Mouse (Mus musculus): ENCODE measurements at regions not wholly inside any gene's neighbourhood (a gene's known extent, or its start where the extent isn't known, plus 50 kb on each side); places are given as distances from the start of the nearest gene placed in this dataset.

GRCm38 (mm10) chr1:149463930-149464329 lies 497.2 kb downstream of the Pla2g4a start:
- H3K4me3 ChIP-seq (replicated peaks), result no peak overlapping the region
- H3K4me2 ChIP-seq, result no peak overlapping the region
- no peak for ATAC-seq (ENCODE audit: low FRiP score)
- no peak overlapping the region for H3K9ac ChIP-seq
- H3K36me3 ChIP-seq (replicated peaks), result no peaks in the 10 kb centered on the region
- no peaks in the 10 kb centered on the region for H3K9me3 ChIP-seq
- no peaks in the 10 kb centered on the region for H3K27me3 ChIP-seq
- H3K27ac ChIP-seq, result no peak overlapping the region
- H3K4me1 ChIP-seq, result no peaks in the 10 kb centered on the region

- Histone ChIP-seq H3K4me3 (replicated peaks) (no peak overlapping the region), H3K27ac (no peak overlapping the region), H3K4me2 (no peak overlapping the region), H3K36me3 (replicated peaks) (no peaks in the 10 kb centered on the region), H3K9me3 (no peaks in the 10 kb centered on the region), H3K4me1 (no peaks in the 10 kb centered on the region), H3K9ac (no peak overlapping the region), H3K27me3 (no peaks in the 10 kb centered on the region)
- ATAC-seq (ENCODE audit: low FRiP score), result no peak
- 91% methylated on average over 2 of the region's 2 CpGs for WGBS
Observed at GRCm38 (mm10) chr1:149449801-149450493, 511.1 kb downstream of the Pla2g4a start.

DNA sequence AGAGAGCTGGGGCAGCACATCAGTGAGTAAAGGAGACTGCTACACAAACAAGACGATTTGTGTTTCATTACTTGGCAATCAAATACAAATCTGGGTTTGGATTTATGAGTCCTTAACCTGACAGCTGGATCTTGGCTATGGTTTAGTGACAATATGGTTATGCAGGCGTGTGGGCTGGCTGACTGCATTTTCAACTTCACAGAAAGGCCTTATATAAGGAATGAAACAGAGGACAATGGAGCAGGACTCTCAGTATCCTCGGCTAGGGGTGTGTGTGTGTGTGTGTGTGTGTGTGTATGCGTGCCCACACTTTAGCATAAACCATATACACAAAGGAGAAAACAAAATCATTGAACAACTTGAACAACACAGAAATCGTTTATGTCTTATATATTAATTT lies 512.6 kb downstream of the Pla2g4a start:
- Histone ChIP-seq H3K36me3 (replicated peaks) (no peaks in the 10 kb centered on the region), H3K9ac (no peak overlapping the region), H3K27me3 (no peaks in the 10 kb centered on the region), H3K27ac (no peak overlapping the region), H3K4me2 (no peak overlapping the region), H3K4me1 (no peaks in the 10 kb centered on the region), H3K9me3 (no peaks in the 10 kb centered on the region), H3K4me3 (replicated peaks) (no peak overlapping the region)
- 75% methylated on average over 5 of the region's 5 CpGs for WGBS
- no peak for ATAC-seq (ENCODE audit: low FRiP score)

GRCm38 (mm10) chr1:149411009-149411408 lies 550.1 kb downstream of the Pla2g4a start:
- 77% methylated on average over 1 of the region's 1 CpGs for WGBS
- Histone ChIP-seq H3K9ac (no peak overlapping the region), H3K9me3 (no peaks in the 10 kb centered on the region)

GRCm38 (mm10) chr1:149405367-149405766 lies 555.7 kb downstream of the Pla2g4a start:
- Histone ChIP-seq H3K9ac (no peak overlapping the region), H3K4me2 (no peak overlapping the region), H3K4me1 (no peaks in the 10 kb centered on the region), H3K4me3 (replicated peaks) (no peak overlapping the region), H3K9me3 (no peaks in the 10 kb centered on the region), H3K36me3 (replicated peaks) (no peaks in the 10 kb centered on the region), H3K27me3 (no peaks in the 10 kb centered on the region), H3K27ac (no peak overlapping the region)
- WGBS, result 41% methylated on average over 1 of the region's 1 CpGs
- 0 out of 2 replicates have a peak, but pooled peaks have one; percentile 30 for ATAC-seq (ENCODE audit: low FRiP score)

More at GRCm38 (mm10) chr1:149411009-149411408, 550.1 kb downstream of the Pla2g4a start:
- Histone ChIP-seq H3K4me2 (no peak overlapping the region), H3K27ac (no peak overlapping the region), H3K4me3 (replicated peaks) (no peak overlapping the region), H3K36me3 (replicated peaks) (no peaks in the 10 kb centered on the region), H3K27me3 (no peaks in the 10 kb centered on the region), H3K4me1 (no peaks in the 10 kb centered on the region)
- ATAC-seq (ENCODE audit: low FRiP score), result no peak

- no peak overlapping the region for H3K27ac ChIP-seq
- H3K4me2 ChIP-seq, result no peak overlapping the region
- H3K9me3 ChIP-seq, result no peaks in the 10 kb centered on the region
- WGBS, result 88% methylated on average over 3 of the region's 3 CpGs
- H3K4me3 ChIP-seq (replicated peaks), result no peak overlapping the region
- H3K27me3 ChIP-seq, result no peaks in the 10 kb centered on the region
- no peak overlapping the region for H3K9ac ChIP-seq
- no peaks in the 10 kb centered on the region for H3K4me1 ChIP-seq
- H3K36me3 ChIP-seq (replicated peaks), result no peaks in the 10 kb centered on the region
- ATAC-seq (ENCODE audit: low FRiP score), result 0 out of 2 replicates have a peak, but pooled peaks have one; percentile 9
Observed at GRCm38 (mm10) chr1:149388706-149389105, 572.4 kb downstream of the Pla2g4a start.

GRCm38 (mm10) chr1:149351338-149351907 lies 609.7 kb downstream of the Pla2g4a start:
- no peaks in the 10 kb centered on the region for H3K36me3 ChIP-seq (replicated peaks)

GRCm38 (mm10) chr1:149347359-149347758 lies 613.7 kb downstream of the Pla2g4a start:
- H3K4me3 ChIP-seq (replicated peaks), result no peak overlapping the region
- ATAC-seq (ENCODE audit: low FRiP score), result no peak
- WGBS, result 92% methylated on average over 1 of the region's 1 CpGs
- H3K27me3 ChIP-seq, result no peaks in the 10 kb centered on the region
- H3K36me3 ChIP-seq (replicated peaks), result no peaks in the 10 kb centered on the region
- H3K9me3 ChIP-seq, result no peaks in the 10 kb centered on the region
- H3K4me2 ChIP-seq, result no peak overlapping the region
- no peak overlapping the region for H3K27ac ChIP-seq
- H3K4me1 ChIP-seq, result no peaks in the 10 kb centered on the region
- H3K9ac ChIP-seq, result no peak overlapping the region

More at GRCm38 (mm10) chr1:149351338-149351907, 609.7 kb downstream of the Pla2g4a start:
- no peaks in the 10 kb centered on the region for H3K27me3 ChIP-seq
- H3K9me3 ChIP-seq, result no peaks in the 10 kb centered on the region
- H3K9ac ChIP-seq, result no peak overlapping the region
- H3K4me2 ChIP-seq, result no peak overlapping the region
- H3K4me1 ChIP-seq, result no peaks in the 10 kb centered on the region
- H3K27ac ChIP-seq, result no peak overlapping the region
- ATAC-seq (ENCODE audit: low FRiP score), result no peak
- no peak overlapping the region for H3K4me3 ChIP-seq (replicated peaks)

- H3K27me3 ChIP-seq, result no peaks in the 10 kb centered on the region
- H3K9ac ChIP-seq, result no peak overlapping the region
- no peak for ATAC-seq (ENCODE audit: low FRiP score)
- 88% methylated on average over 5 of the region's 5 CpGs for WGBS
- H3K4me3 ChIP-seq (replicated peaks), result no peak overlapping the region
- H3K36me3 ChIP-seq (replicated peaks), result no peaks in the 10 kb centered on the region
- no peaks in the 10 kb centered on the region for H3K9me3 ChIP-seq
- H3K4me1 ChIP-seq, result no peaks in the 10 kb centered on the region
- H3K4me2 ChIP-seq, result no peak overlapping the region
- no peak overlapping the region for H3K27ac ChIP-seq
Observed at GRCm38 (mm10) chr1:149338158-149338557, 622.9 kb downstream of the Pla2g4a start.

DNA sequence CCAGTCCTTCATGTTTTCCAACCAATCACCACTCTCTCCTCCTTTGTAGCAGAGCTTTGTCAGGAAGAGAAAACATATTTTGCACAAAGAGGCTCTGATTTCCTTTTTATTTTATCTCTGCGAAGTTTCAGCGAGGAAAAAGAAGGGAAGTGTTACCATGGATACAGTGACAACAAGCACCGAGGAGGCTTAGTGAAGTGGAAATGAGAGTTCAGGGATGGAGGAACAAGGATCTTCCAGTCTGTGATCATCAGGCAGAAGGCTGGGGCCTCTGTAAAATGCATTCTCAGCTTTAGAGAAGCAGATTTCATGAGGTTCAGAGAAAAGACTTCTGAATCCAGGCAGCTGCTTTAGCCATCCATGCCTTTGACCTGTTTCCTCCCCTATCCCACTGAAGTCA lies 628.9 kb downstream of the Pla2g4a start:
- H3K9ac ChIP-seq, result no peak overlapping the region
- H3K9me3 ChIP-seq, result no peaks in the 10 kb centered on the region
- H3K4me1 ChIP-seq, result 0 out of 2 replicates have a peak, but pooled peaks cover 4% of the 10 kb centered on the region
- no peaks in the 10 kb centered on the region for H3K36me3 ChIP-seq (replicated peaks)
- WGBS, result 27% methylated on average over 3 of the region's 3 CpGs
- no peak overlapping the region for H3K27ac ChIP-seq
- H3K4me2 ChIP-seq, result no peak overlapping the region
- no peak for ATAC-seq (ENCODE audit: low FRiP score)
- H3K4me3 ChIP-seq (replicated peaks), result no peak overlapping the region
- no peaks in the 10 kb centered on the region for H3K27me3 ChIP-seq

DNA sequence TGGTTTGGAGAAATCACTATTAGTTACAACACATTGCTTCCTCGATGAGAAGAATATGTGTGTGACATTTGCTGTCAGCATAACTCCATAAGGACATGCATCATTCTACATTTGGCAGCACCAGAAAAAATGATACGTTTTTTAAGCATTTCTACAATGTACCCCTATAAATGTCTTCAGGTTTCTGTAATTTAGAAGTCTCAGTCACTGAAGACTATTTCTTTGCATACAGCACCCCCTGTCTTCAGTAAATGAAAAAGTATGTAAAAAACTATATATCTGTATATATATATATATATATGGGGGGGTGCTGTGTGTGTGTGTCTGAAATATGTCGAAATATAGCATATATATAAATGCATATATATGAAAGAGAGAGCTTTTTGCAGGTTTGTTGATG lies 633.9 kb downstream of the Pla2g4a start:
- no peak for ATAC-seq (ENCODE audit: low FRiP score)
- Histone ChIP-seq H3K36me3 (replicated peaks) (no peaks in the 10 kb centered on the region), H3K27me3 (no peaks in the 10 kb centered on the region), H3K27ac (no peak overlapping the region), H3K4me3 (replicated peaks) (no peak overlapping the region), H3K4me1 (0 out of 2 replicates have a peak, but pooled peaks cover under 1% of the 10 kb centered on the region), H3K9ac (no peak overlapping the region), H3K9me3 (no peaks in the 10 kb centered on the region), H3K4me2 (no peak overlapping the region)
- WGBS, result 79% methylated on average over 3 of the region's 3 CpGs

DNA sequence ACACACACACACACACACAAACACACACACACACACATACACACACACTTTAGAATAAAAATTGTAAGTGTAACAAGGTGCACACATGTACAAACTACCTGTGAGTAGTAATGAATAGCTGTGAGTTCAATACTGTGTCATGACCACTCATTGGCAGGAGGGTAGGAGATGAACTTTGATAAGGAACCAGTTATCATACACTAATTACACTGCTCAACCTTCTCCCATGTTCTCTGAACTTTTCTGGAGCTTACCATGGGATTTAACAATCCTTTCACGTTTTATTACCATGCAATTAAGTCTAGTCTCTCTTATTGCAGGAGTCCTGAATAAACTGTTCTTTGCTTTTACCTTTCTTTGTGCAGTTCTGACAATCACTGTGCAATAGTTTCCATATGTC lies 638.0 kb downstream of the Pla2g4a start:
- no peaks in the 10 kb centered on the region for H3K27me3 ChIP-seq
- H3K27ac ChIP-seq, result no peak overlapping the region
- H3K9ac ChIP-seq, result no peak overlapping the region
- no peak for ATAC-seq (ENCODE audit: low FRiP score)
- no peak overlapping the region for H3K4me2 ChIP-seq
- no peaks in the 10 kb centered on the region for H3K36me3 ChIP-seq (replicated peaks)
- 54% methylated on average over 1 of the region's 1 CpGs for WGBS
- H3K9me3 ChIP-seq, result no peaks in the 10 kb centered on the region
- no peaks in the 10 kb centered on the region for H3K4me1 ChIP-seq
- no peak overlapping the region for H3K4me3 ChIP-seq (replicated peaks)

GRCm38 (mm10) chr1:149289725-149290124 lies 671.4 kb downstream of the Pla2g4a start:
- Histone ChIP-seq H3K9me3 (no peaks in the 10 kb centered on the region), H3K4me3 (replicated peaks) (no peak overlapping the region), H3K4me2 (no peak overlapping the region), H3K9ac (no peak overlapping the region), H3K27ac (no peak overlapping the region), H3K4me1 (no peaks in the 10 kb centered on the region), H3K27me3 (no peaks in the 10 kb centered on the region), H3K36me3 (replicated peaks) (no peaks in the 10 kb centered on the region)
- no peak for ATAC-seq (ENCODE audit: low FRiP score)
- 91% methylated on average over 1 of the region's 1 CpGs for WGBS

Data from forebrain, embryonic 12.5 days (tissue).